Comparison of ENCODE assay signal across 31 mouse cellular contexts in the genomic region with DNA sequence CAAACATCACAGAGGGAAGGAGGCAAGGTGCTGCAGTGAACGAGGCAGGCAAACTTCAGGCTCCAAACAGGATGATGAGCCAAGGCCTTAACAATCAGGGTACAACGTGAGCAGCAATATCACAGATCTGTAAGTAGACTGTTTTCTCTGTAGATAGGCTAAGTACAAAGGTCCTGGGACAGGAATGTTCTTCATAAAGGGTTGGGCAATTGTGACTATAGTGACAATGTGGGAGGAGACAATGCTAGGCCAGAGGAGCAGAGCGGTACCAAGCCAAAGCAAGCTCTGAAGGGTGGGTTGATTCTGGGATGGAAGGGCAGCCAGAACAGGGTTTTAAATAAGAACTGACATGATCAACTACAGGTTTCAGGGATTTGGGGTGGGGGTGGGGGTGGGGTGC. TPM values are rescaled to one million over a fixed set of nuclear protein-coding genes. Genes with fewer than 3 reads are reported as not detected.
DNase-seq lines count a peak whose midpoint lies in the region; ATAC-seq and TF ChIP-seq lines count a peak whose summit lies in the region.
"Had no signal": no experiment of that assay in that cellular context is flagged by ENCODE, and none has a peak within 500 bp of the region (broad histone marks: within the 10 kb centered on the region; RNA-seq: fewer than 3 reads in every experiment).

No protein-coding gene starts in this region.

- H3K27ac ChIP-seq in hindbrain, embryonic 13.5 days, result no peak overlapping the region
- no peak overlapping the region for H3K27ac ChIP-seq in hindbrain, embryonic 12.5 days
- peak overlapping the region; percentile 68 for H3K27ac ChIP-seq in liver, embryonic 16.5 days (ENCODE audit: low read length)
- no peak overlapping the region for H3K27ac ChIP-seq in liver, embryonic 11.5 days (ENCODE audit: low read depth, low read length)
- no peak overlapping the region for H3K27ac ChIP-seq in intestine, postnatal 0 days (ENCODE audit: low read depth, low read length)
- H3K27ac ChIP-seq: embryonic facial prominence, embryonic 15.5 days; limb, embryonic 12.5 days; stomach, embryonic 15.5 days had no signal

- 0 out of 2 replicates have a peak overlapping the region, but pooled peaks have one; percentile 29 for H3K4me2 ChIP-seq in hindbrain, embryonic 13.5 days
- no peak overlapping the region for H3K4me2 ChIP-seq in hindbrain, embryonic 12.5 days (replicated peaks)
- H3K4me2 ChIP-seq in liver, embryonic 16.5 days (ENCODE audit: low read depth, low read length), result no peak overlapping the region
- no peak overlapping the region for H3K4me2 ChIP-seq in liver, embryonic 11.5 days
- H3K4me2 ChIP-seq in intestine, postnatal 0 days (replicated peaks; ENCODE audit: low read depth), result no peak overlapping the region
- H3K4me2 ChIP-seq: stomach, embryonic 15.5 days had no signal

- WGBS in hindbrain, embryonic 13.5 days, result 87% methylated on average over 3 of the region's 3 CpGs
- 81% methylated on average over 3 of the region's 3 CpGs for WGBS in hindbrain, embryonic 12.5 days
- 49% methylated on average over 3 of the region's 3 CpGs for WGBS in liver, embryonic 16.5 days (ENCODE audit: insufficient replicate concordance)
- WGBS in liver, embryonic 11.5 days, result 71% methylated on average over 3 of the region's 3 CpGs
- WGBS in intestine, postnatal 0 days, result 45% methylated on average over 3 of the region's 3 CpGs

- no peaks in the 10 kb centered on the region for H3K27me3 ChIP-seq in hindbrain, embryonic 13.5 days
- no peaks in the 10 kb centered on the region for H3K27me3 ChIP-seq in hindbrain, embryonic 12.5 days
- no peaks in the 10 kb centered on the region for H3K27me3 ChIP-seq in liver, embryonic 16.5 days (ENCODE audit: control insufficient read depth, insufficient read depth, low read depth, low read length)
- H3K27me3 ChIP-seq in liver, embryonic 11.5 days (replicated peaks; ENCODE audit: control insufficient read depth, insufficient read depth, low read length), result no peaks in the 10 kb centered on the region
- H3K27me3 ChIP-seq in E14TG2a.4 (ENCODE audit: insufficient read depth, low read length), result peaks cover 28% of the 10 kb centered on the region
- H3K27me3 ChIP-seq in intestine, postnatal 0 days (replicated peaks; ENCODE audit: control insufficient read depth, insufficient read depth, low read length), result no peaks in the 10 kb centered on the region
- H3K27me3 ChIP-seq: embryonic facial prominence, embryonic 15.5 days; limb, embryonic 12.5 days; Patski; stomach, embryonic 15.5 days had no signal

- H3K4me3 ChIP-seq in hindbrain, embryonic 13.5 days, result no peak overlapping the region
- no peak overlapping the region for H3K4me3 ChIP-seq in hindbrain, embryonic 12.5 days
- H3K4me3 ChIP-seq in liver, embryonic 16.5 days (ENCODE audit: low read depth, low read length), result no peak overlapping the region
- no peak overlapping the region for H3K4me3 ChIP-seq in liver, embryonic 11.5 days (ENCODE audit: low read depth, low read length)
- H3K4me3 ChIP-seq in E14TG2a.4 (replicated peaks; ENCODE audit: low read length), result peak overlapping the region; percentile 68
- no peak overlapping the region for H3K4me3 ChIP-seq in intestine, postnatal 0 days (ENCODE audit: low read depth, low read length)
- H3K4me3 ChIP-seq: embryonic facial prominence, embryonic 15.5 days; layer of hippocampus, adult 2 months; limb, embryonic 12.5 days; megakaryocyte, embryonic 14.5 days; stomach, embryonic 15.5 days had no signal

- H3K9me3 ChIP-seq in hindbrain, embryonic 13.5 days, result no peaks in the 10 kb centered on the region
- H3K9me3 ChIP-seq in hindbrain, embryonic 12.5 days (replicated peaks), result no peaks in the 10 kb centered on the region
- H3K9me3 ChIP-seq in liver, embryonic 16.5 days (replicated peaks; ENCODE audit: control insufficient read depth, low read length), result no peaks in the 10 kb centered on the region
- no peaks in the 10 kb centered on the region for H3K9me3 ChIP-seq in liver, embryonic 11.5 days (ENCODE audit: control insufficient read depth, low read length)
- no peaks in the 10 kb centered on the region for H3K9me3 ChIP-seq in E14TG2a.4 (ENCODE audit: low read length)
- H3K9me3 ChIP-seq in intestine, postnatal 0 days (ENCODE audit: control insufficient read depth), result no peaks in the 10 kb centered on the region
- H3K9me3 ChIP-seq: embryonic facial prominence, embryonic 15.5 days; G1E; limb, embryonic 12.5 days; megakaryocyte, embryonic 14.5 days; stomach, embryonic 15.5 days had no signal

- no peaks in the 10 kb centered on the region for H3K36me3 ChIP-seq in hindbrain, embryonic 13.5 days
- no peaks in the 10 kb centered on the region for H3K36me3 ChIP-seq in hindbrain, embryonic 12.5 days
- no peaks in the 10 kb centered on the region for H3K36me3 ChIP-seq in liver, embryonic 16.5 days (ENCODE audit: control insufficient read depth, insufficient read depth)
- no peaks in the 10 kb centered on the region for H3K36me3 ChIP-seq in liver, embryonic 11.5 days (ENCODE audit: control insufficient read depth, insufficient read depth, low read length)
- no peaks in the 10 kb centered on the region for H3K36me3 ChIP-seq in E14TG2a.4 (ENCODE audit: insufficient read depth, low read length)
- H3K36me3 ChIP-seq in intestine, postnatal 0 days (ENCODE audit: control insufficient read depth, insufficient read depth), result no peaks in the 10 kb centered on the region
- H3K36me3 ChIP-seq: embryonic facial prominence, embryonic 15.5 days; G1E; limb, embryonic 12.5 days; stomach, embryonic 15.5 days had no signal

- no peak for ATAC-seq in hindbrain, embryonic 13.5 days (ENCODE audit: low FRiP score)
- no peak for ATAC-seq in hindbrain, embryonic 12.5 days (ENCODE audit: low FRiP score)
- peak; percentile 74 for ATAC-seq in liver, embryonic 16.5 days (ENCODE audit: low read depth)
- ATAC-seq in liver, embryonic 11.5 days (replicated peaks; ENCODE audit: low FRiP score), result no peak
- peak; percentile 75 for ATAC-seq in intestine, postnatal 0 days
- ATAC-seq in granulocyte monocyte progenitor cell, adult 5-6 weeks (replicated peaks; ENCODE audit: poor library complexity, severe bottlenecking), result no peak
- ATAC-seq in cerebellum, adult (ENCODE audit: insufficient number of reproducible peaks, low FRiP score, low TSS enrichment), result no peak
- ATAC-seq: CD4-positive, CD25-positive, alpha-beta regulatory T cell, adult 4 months; Patski had no signal

- peaks cover 18% of the 10 kb centered on the region for H3K4me1 ChIP-seq in hindbrain, embryonic 13.5 days (replicated peaks)
- peaks cover 12% of the 10 kb centered on the region for H3K4me1 ChIP-seq in hindbrain, embryonic 12.5 days
- H3K4me1 ChIP-seq in liver, embryonic 16.5 days (ENCODE audit: control insufficient read depth, low read depth, low read length), result peaks cover 11% of the 10 kb centered on the region
- H3K4me1 ChIP-seq in liver, embryonic 11.5 days (replicated peaks; ENCODE audit: control insufficient read depth, insufficient read depth, low read length), result peaks cover 17% of the 10 kb centered on the region
- peaks cover 31% of the 10 kb centered on the region for H3K4me1 ChIP-seq in E14TG2a.4 (replicated peaks; ENCODE audit: low read depth, low read length)
- H3K4me1 ChIP-seq in intestine, postnatal 0 days (replicated peaks; ENCODE audit: control insufficient read depth, insufficient read depth, low read length), result no peaks in the 10 kb centered on the region

- DNase-seq in liver, embryonic 11.5 days (ENCODE audit: low spot score), result no peak
- DNase-seq: adrenal gland, postnatal 36 days; cerebellum, adult 11 months; gastrocnemius, postnatal 36 days; kidney, postnatal 25 days; lung, adult 2 months; lung, postnatal 36 days; thymus, adult 18-20 months; thymus, postnatal 36 days had no signal

- H3K9ac ChIP-seq in hindbrain, embryonic 13.5 days, result no peak overlapping the region
- H3K9ac ChIP-seq in hindbrain, embryonic 12.5 days, result no peak overlapping the region
- H3K9ac ChIP-seq in liver, embryonic 16.5 days (ENCODE audit: low read depth, low read length), result no peak overlapping the region
- no peak overlapping the region for H3K9ac ChIP-seq in liver, embryonic 11.5 days (ENCODE audit: low read depth, low read length)
- no peak overlapping the region for H3K9ac ChIP-seq in intestine, postnatal 0 days (ENCODE audit: low read depth, low read length)
- H3K9ac ChIP-seq: embryonic facial prominence, embryonic 15.5 days; limb, embryonic 12.5 days; stomach, embryonic 15.5 days had no signal

- TF ChIP-seq CTCF in E14TG2a.4 (conservative IDR thresholded peaks at IDR 0.05; ENCODE audit: low read length), result no peak
- no peak for TF ChIP-seq CTCF in intestine, postnatal 0 days (IDR thresholded peaks at IDR 0.05; ENCODE audit: low read depth)

RNA-seq across cellular contexts. Expression of a gene that starts 3.1 kb away (rescaled TPM):
- 0.13 and 0.21 TPM in 2 replicates for polyA plus RNA-seq in hindbrain, embryonic 13.5 days (2015; fragmentation: Nextera tagmentation; extraction: Ambion mirVana)
- polyA plus RNA-seq in hindbrain, embryonic 12.5 days (2016; fragmentation: Nextera tagmentation; extraction: Ambion mirVana), result not detected in 2 replicates
- 0.71 and 1.0 TPM in 2 replicates for polyA plus RNA-seq in liver, embryonic 16.5 days (2015; fragmentation: Nextera tagmentation; extraction: Ambion mirVana)
- polyA plus RNA-seq in liver, embryonic 11.5 days (2014; fragmentation: Nextera tagmentation; extraction: Ambion mirVana), result 0.47 and 1.2 TPM in 2 replicates
- polyA plus RNA-seq in intestine, postnatal 0 days (2015; fragmentation: Nextera tagmentation; extraction: Ambion mirVana), result not detected in 2 replicates
- total RNA-seq in granulocyte monocyte progenitor cell, adult 5-6 weeks (2014; fragmentation: Nextera tagmentation), result not detected in 2 replicates
- not detected in 2 replicates for total RNA-seq in granulocyte monocyte progenitor cell, adult 5-6 weeks (2017)
- total RNA-seq: adrenal gland, adult 18-20 months; adrenal gland, postnatal 36 days; common myeloid progenitor, adult 5-6 weeks; G1E; gastrocnemius, postnatal 36 days; hematopoietic stem cell, adult 5-6 weeks; left cerebral cortex, postnatal 10 days; monocyte, adult 5-6 weeks had no signal
- polyA plus RNA-seq: CD4-positive, CD25-positive, alpha-beta regulatory T cell, adult 4 months; G1E; intestine, embryonic 14.5 days; kidney, embryonic 14.5 days; limb, embryonic 12.5 days; Patski; stomach, embryonic 15.5 days had no signal

RNA-seq across cellular contexts. Expression of a gene that starts 15.8 kb away (rescaled TPM):
- 13.8 and 13.9 TPM in 2 replicates for polyA plus RNA-seq in hindbrain, embryonic 13.5 days (2015; fragmentation: Nextera tagmentation; extraction: Ambion mirVana)
- polyA plus RNA-seq in hindbrain, embryonic 12.5 days (2016; fragmentation: Nextera tagmentation; extraction: Ambion mirVana), result 39.4 and 41.0 TPM in 2 replicates
- 12.0 and 12.1 TPM in 2 replicates for polyA plus RNA-seq in liver, embryonic 16.5 days (2015; fragmentation: Nextera tagmentation; extraction: Ambion mirVana)
- polyA plus RNA-seq in liver, embryonic 11.5 days (2014; fragmentation: Nextera tagmentation; extraction: Ambion mirVana), result 33.2 and 34.0 TPM in 2 replicates
- 3.3 and 5.3 TPM in 2 replicates for polyA plus RNA-seq in intestine, postnatal 0 days (2015; fragmentation: Nextera tagmentation; extraction: Ambion mirVana)
- 11.6 and 14.3 TPM in 2 replicates for total RNA-seq in granulocyte monocyte progenitor cell, adult 5-6 weeks (2014; fragmentation: Nextera tagmentation)
- 12.9 and 16.2 TPM in 2 replicates for total RNA-seq in granulocyte monocyte progenitor cell, adult 5-6 weeks (2017)

RNA-seq across cellular contexts. Expression of a gene that starts 47.5 kb away (rescaled TPM):
- 50.5 and 58.0 TPM in 2 replicates for polyA plus RNA-seq in hindbrain, embryonic 13.5 days (2015; fragmentation: Nextera tagmentation; extraction: Ambion mirVana)
- polyA plus RNA-seq in hindbrain, embryonic 12.5 days (2016; fragmentation: Nextera tagmentation; extraction: Ambion mirVana), result 63.3 and 75.2 TPM in 2 replicates
- 0.08 and 0.30 TPM in 2 replicates for polyA plus RNA-seq in liver, embryonic 16.5 days (2015; fragmentation: Nextera tagmentation; extraction: Ambion mirVana)
- 2.4 and 2.5 TPM in 2 replicates for polyA plus RNA-seq in liver, embryonic 11.5 days (2014; fragmentation: Nextera tagmentation; extraction: Ambion mirVana)
- polyA plus RNA-seq in intestine, postnatal 0 days (2015; fragmentation: Nextera tagmentation; extraction: Ambion mirVana), result 0.50 and 1.4 TPM in 2 replicates
- 0.58 and 2.5 TPM in 2 replicates for total RNA-seq in granulocyte monocyte progenitor cell, adult 5-6 weeks (2014; fragmentation: Nextera tagmentation)
- 0.04 and 0.15 TPM in 2 replicates for total RNA-seq in granulocyte monocyte progenitor cell, adult 5-6 weeks (2017)

Comparison
In these comparisons a context has a peak if more than half of its experiments do, and no peak if none do; other contexts are left out.
1. ATAC-seq: peak in liver, embryonic 16.5 days (single experiment) and intestine, postnatal 0 days (single experiment); none in hindbrain, embryonic 13.5 days (single experiment), hindbrain, embryonic 12.5 days (single experiment), liver, embryonic 11.5 days (single experiment), granulocyte monocyte progenitor cell, adult 5-6 weeks (single experiment) and cerebellum, adult (single experiment).
2. RNA of a gene that starts 47.5 kb away (polyA plus RNA-seq): 63.3 to 75.2 TPM in hindbrain, embryonic 12.5 days and 50.5 to 58.0 TPM in hindbrain, embryonic 13.5 days; 2.4 to 2.5 TPM in liver, embryonic 11.5 days, 0.50 to 1.4 TPM in intestine, postnatal 0 days and 0.08 to 0.30 TPM in liver, embryonic 16.5 days; every median in the first group is over 10 times any median in the second.